Mouse (Mus musculus) spleen, adult 2 months (tissue): ENCODE results near the gene Raly.

Experiments used
- CTCF ChIP-seq: fragments of 200-500 bp; IDR thresholded peaks from 2 replicates; pipeline ENCODE4 v1.5.1; 2011; ENCODE audit warnings: mild to moderate bottlenecking, inconsistent platforms; ENCODE audit not compliant: insufficient read depth, insufficient read length, insufficient replicate concordance; ENCODE audit errors: extremely low read depth
- POLR2A ChIP-seq: fragments of 200-500 bp; IDR thresholded peaks from 2 replicates; pipeline ENCODE4 v1.6.1; 2011; ENCODE audit warnings: low read depth, low read length, inconsistent platforms

- TF ChIP-seq POLR2A (no peak), CTCF (no peak)
Measured at GRCm38 (mm10) chr2:154791661-154792642, 1.1 kb downstream of the Raly start.
